Mouse (Mus musculus): Measurements from ENCODE around the gene Cab39l. TPM values are rescaled to one million over a fixed set of nuclear protein-coding genes. Genes with fewer than 3 reads are reported as not detected.
"Not testable (repeated sequence)": the region's sequence is repeated elsewhere in the genome, so short reads cannot be mapped to it uniquely, and the experiment has no call there.

Cab39l gene
- polyA plus RNA-seq (2015; fragmentation: Nextera tagmentation; extraction: Ambion mirVana): 22.7 and 25.2 TPM in 2 replicates

DNA sequence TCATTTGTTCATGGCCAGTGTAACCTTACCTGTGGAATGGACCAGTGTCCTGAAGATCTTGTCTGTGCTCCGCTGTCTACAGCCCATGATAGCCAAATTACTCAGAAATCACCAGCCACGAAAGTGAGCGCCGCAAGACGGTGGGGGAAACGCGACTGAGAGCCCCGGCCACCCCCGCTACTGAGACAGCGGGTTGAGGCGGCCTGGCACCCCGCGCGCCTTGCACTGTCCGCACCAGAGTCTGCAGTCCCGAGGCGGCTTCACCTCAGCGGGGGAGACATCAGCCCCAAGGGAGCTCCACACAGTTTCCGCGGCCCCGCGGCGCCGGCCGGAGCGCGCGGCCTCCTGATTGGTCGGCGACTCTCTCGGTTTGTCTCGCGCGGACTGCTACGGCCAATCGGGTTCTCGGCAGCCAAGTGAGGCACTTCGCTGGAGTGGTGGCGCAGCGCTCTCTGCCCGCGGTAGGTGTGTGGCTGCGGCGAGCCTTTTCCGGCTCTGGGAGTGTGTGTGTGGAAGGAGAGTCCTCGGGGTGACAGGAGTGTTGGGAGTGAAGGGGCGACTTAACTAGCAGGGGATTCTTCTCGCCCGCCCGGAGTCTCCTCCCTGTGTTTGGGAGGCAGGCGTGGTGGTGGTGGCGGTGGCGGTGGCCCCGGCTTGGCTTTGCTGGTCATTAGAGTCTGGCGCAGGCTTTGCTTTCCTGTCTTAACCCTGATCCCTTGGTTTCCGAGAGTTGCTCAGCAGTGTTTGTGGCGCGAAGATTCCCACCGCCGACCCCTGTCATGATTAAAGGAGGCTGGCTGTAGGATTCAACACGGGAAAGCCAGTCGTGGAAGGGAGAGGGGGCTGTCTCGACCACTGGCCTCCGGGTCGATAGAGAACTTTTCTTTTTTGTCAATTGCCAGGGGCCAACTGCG lies at the start of gene Cab39l, which contains the start of gene Setdb2:
Gene Cab39l (plus strand): TSS at position 415 of the 914 bp plus-strand sequence.
Gene Setdb2 (minus strand): TSS at position 327 of the 914 bp plus-strand sequence.
- ATAC-seq (ENCODE audit: extremely low read depth, insufficient number of reproducible peaks, low FRiP score, low TSS enrichment): peak; percentile 100
- H3K27ac ChIP-seq (replicated peaks): peak within 1 kb of the TSS; percentile 91
- H3K9ac ChIP-seq: peak within 1 kb of the TSS; percentile 93
- under 1% methylated on average over 65 of the region's 66 CpGs for whole genome bisulfite sequencing
- H3K4me2 ChIP-seq: peak within 1 kb of the TSS; percentile 88
- H3K9me3 ChIP-seq: no peaks in the 10 kb centered on the region
- no peaks in the 10 kb centered on the region for H3K36me3 ChIP-seq
- H3K27me3 ChIP-seq (replicated peaks): no peaks in the 10 kb centered on the region
- peaks cover 14% of the 10 kb centered on the region for H3K4me1 ChIP-seq
- peak within 1 kb of the TSS; percentile 89 for H3K4me3 ChIP-seq

GRCm38 (mm10) chr14:59395281-59395680 lies 45.5 kb upstream of the Cab39l start, which contains the start of gene Phf11c:
Phf11c (minus strand) TSS chr14:59395381.
- 0 out of 2 replicates have a peak, but pooled peaks cover 3% of the 10 kb centered on the region for H3K36me3 ChIP-seq
- WGBS: 87% methylated on average over 3 of the region's 3 CpGs
- no peaks in the 10 kb centered on the region for H3K9me3 ChIP-seq
- H3K4me3 ChIP-seq: no peak within 1 kb of the TSS
- no peak within 1 kb of the TSS for H3K27ac ChIP-seq (replicated peaks)
- ATAC-seq (ENCODE audit: extremely low read depth, insufficient number of reproducible peaks, low FRiP score, low TSS enrichment): no peak
- no peaks in the 10 kb centered on the region for H3K4me1 ChIP-seq
- no peak within 1 kb of the TSS for H3K9ac ChIP-seq
- H3K27me3 ChIP-seq (replicated peaks): no peaks in the 10 kb centered on the region
- H3K4me2 ChIP-seq: no peak within 1 kb of the TSS

DNA sequence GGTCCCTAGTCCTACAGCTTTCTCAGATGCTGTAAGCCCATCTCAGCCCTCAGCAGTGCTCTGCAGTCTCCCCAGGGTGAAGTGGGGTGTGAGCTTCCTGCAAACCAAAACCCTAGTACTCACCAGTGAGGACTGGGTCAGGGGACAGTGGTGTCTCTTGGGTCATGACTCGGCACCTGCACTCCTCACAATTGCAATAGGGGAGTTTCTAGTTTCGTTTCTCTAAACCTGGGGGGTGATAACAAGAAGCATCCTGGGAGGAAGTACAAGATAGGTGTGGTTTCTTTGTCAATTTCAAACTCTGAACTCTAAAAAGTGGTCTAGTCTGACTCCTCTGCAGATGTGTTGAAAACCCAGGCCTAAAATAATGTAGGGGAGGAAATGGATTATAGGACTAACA lies 43.8 kb upstream of the Cab39l start:
- Histone ChIP-seq H3K27ac (replicated peaks) (no peak overlapping the region), H3K9me3 (no peaks in the 10 kb centered on the region), H3K27me3 (replicated peaks) (no peaks in the 10 kb centered on the region), H3K4me3 (no peak overlapping the region), H3K4me2 (no peak overlapping the region), H3K4me1 (no peaks in the 10 kb centered on the region), H3K9ac (no peak overlapping the region), H3K36me3 (0 out of 2 replicates have a peak, but pooled peaks cover 7% of the 10 kb centered on the region)
- WGBS: 69% methylated on average over 2 of the region's 2 CpGs
- no peak for ATAC-seq (ENCODE audit: extremely low read depth, insufficient number of reproducible peaks, low FRiP score, low TSS enrichment)

DNA sequence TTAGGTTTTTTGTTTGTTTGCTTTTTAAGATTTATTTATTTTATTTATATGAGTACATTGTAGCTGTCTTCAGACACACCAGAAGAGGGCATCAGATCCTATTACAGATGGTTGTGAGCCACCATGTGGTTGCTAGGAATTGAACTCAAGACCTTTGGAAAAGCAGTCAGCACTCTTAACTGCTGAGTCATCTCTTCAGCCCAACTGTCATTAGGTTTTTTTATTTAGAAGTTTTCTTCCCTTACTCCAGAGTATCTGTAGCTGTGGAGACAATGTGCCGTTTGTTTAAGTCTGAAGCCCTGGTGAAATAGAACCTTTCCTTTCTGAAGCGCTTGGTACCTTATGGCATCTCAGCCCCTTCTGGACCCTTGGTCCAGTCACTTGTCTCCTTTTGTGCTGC lies 25.8 kb upstream of the Cab39l start:
- ATAC-seq (ENCODE audit: extremely low read depth, insufficient number of reproducible peaks, low FRiP score, low TSS enrichment); H3K9ac ChIP-seq; H3K4me3 ChIP-seq; H3K27ac ChIP-seq (replicated peaks); H3K4me1 ChIP-seq; H3K27me3 ChIP-seq (replicated peaks); H3K4me2 ChIP-seq; H3K9me3 ChIP-seq: not testable (repeated sequence)
- WGBS: 93% methylated on average over 2 of the region's 2 CpGs
- H3K36me3 ChIP-seq: peaks cover 41% of the 10 kb centered on the region

DNA sequence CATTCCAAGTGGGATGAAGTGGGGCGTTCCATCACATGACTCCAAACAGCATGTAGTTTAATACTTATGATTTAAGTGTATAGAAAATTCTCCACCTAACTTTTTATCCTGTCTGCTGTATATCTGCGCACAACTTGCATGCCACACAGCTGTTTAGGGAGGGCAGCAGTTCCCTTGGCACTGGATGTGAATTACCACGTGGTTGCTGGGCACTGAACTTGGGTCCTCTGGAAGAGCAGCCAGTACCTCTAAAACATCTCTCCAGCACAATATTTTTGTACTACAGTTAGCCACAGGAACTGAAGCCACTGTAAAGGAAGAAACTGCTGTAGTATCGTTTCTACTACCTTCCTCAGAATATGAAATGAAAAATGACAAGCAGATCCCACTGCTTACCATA lies 22.6 kb upstream of the Cab39l start:
- Histone ChIP-seq H3K4me1 (no peaks in the 10 kb centered on the region), H3K36me3 (peaks cover 34% of the 10 kb centered on the region), H3K27ac (replicated peaks) (no peak overlapping the region), H3K4me3 (no peak overlapping the region), H3K4me2 (no peak overlapping the region), H3K9me3 (no peaks in the 10 kb centered on the region), H3K27me3 (replicated peaks) (no peaks in the 10 kb centered on the region), H3K9ac (no peak overlapping the region)
- 83% methylated on average over 4 of the region's 4 CpGs for WGBS
- ATAC-seq (ENCODE audit: extremely low read depth, insufficient number of reproducible peaks, low FRiP score, low TSS enrichment): no peak

GRCm38 (mm10) chr14:59422912-59423663 lies 17.7 kb upstream of the Cab39l start:
- no peaks in the 10 kb centered on the region for H3K27me3 ChIP-seq (replicated peaks)
- WGBS: 87% methylated on average over 11 of the region's 11 CpGs
- no peak overlapping the region for H3K9ac ChIP-seq
- no peak for ATAC-seq (ENCODE audit: extremely low read depth, insufficient number of reproducible peaks, low FRiP score, low TSS enrichment)
- H3K9me3 ChIP-seq: no peaks in the 10 kb centered on the region
- H3K4me2 ChIP-seq: no peak overlapping the region
- no peak overlapping the region for H3K4me3 ChIP-seq
- no peak overlapping the region for H3K27ac ChIP-seq (replicated peaks)
- no peaks in the 10 kb centered on the region for H3K4me1 ChIP-seq
- peaks cover 7% of the 10 kb centered on the region for H3K36me3 ChIP-seq

DNA sequence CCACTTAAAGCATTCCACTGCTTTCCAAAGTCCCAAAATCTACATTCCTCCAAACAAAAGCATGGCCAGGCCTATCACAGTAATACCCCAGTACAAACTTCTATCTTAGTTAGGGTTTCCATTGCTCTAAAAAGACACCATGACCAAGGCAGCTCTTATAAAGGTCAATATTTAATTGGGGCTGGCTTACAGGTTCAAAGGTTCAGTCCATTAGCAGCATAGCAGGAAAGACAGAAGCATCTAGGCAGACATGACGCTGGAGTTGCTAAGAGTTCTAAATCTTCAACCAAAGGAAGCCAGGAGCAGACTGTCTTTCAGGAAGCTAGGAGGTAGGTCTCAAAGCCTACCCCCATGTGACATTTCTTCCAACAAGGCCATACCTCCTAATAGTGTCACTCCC lies 10.2 kb upstream of the Cab39l start:
- 89% methylated on average over 1 of the region's 1 CpGs for WGBS

GRCm38 (mm10) chr14:59433902-59434301 lies 6.9 kb upstream of the Cab39l start:
- no peak for ATAC-seq (ENCODE audit: extremely low read depth, insufficient number of reproducible peaks, low FRiP score, low TSS enrichment)
- no peak overlapping the region for H3K4me3 ChIP-seq
- H3K4me2 ChIP-seq: no peak overlapping the region
- no peak overlapping the region for H3K27ac ChIP-seq (replicated peaks)
- no peak overlapping the region for H3K9ac ChIP-seq
- no peaks in the 10 kb centered on the region for H3K9me3 ChIP-seq
- peaks cover under 1% of the 10 kb centered on the region for H3K4me1 ChIP-seq
- 51% methylated on average over 2 of the region's 2 CpGs for WGBS
- H3K27me3 ChIP-seq (replicated peaks): no peaks in the 10 kb centered on the region
- peaks cover 5% of the 10 kb centered on the region; the same call in 1 of the 2 replicates for H3K36me3 ChIP-seq

More for the DNA sequence above, 10.2 kb upstream of the Cab39l start:
- H3K4me2 ChIP-seq: no peak overlapping the region
- H3K27me3 ChIP-seq (replicated peaks): no peaks in the 10 kb centered on the region
- H3K9me3 ChIP-seq: no peaks in the 10 kb centered on the region
- ATAC-seq (ENCODE audit: extremely low read depth, insufficient number of reproducible peaks, low FRiP score, low TSS enrichment): no peak
- H3K4me3 ChIP-seq: no peak overlapping the region
- no peak overlapping the region for H3K9ac ChIP-seq
- peaks cover 8% of the 10 kb centered on the region; the same call in 1 of the 2 replicates for H3K36me3 ChIP-seq
- no peak overlapping the region for H3K27ac ChIP-seq (replicated peaks)
- H3K4me1 ChIP-seq: no peaks in the 10 kb centered on the region

- Histone ChIP-seq H3K36me3 (no peaks in the 10 kb centered on the region), H3K27me3 (replicated peaks) (no peaks in the 10 kb centered on the region), H3K4me1 (peaks cover 12% of the 10 kb centered on the region), H3K9me3 (no peaks in the 10 kb centered on the region), H3K9ac (no peak overlapping the region), H3K4me2 (no peak overlapping the region), H3K4me3 (no peak overlapping the region), H3K27ac (replicated peaks) (no peak overlapping the region)
- ATAC-seq (ENCODE audit: extremely low read depth, insufficient number of reproducible peaks, low FRiP score, low TSS enrichment): no peak
Measured at GRCm38 (mm10) chr14:59435206-59435605, 5.6 kb upstream of the Cab39l start.

DNA sequence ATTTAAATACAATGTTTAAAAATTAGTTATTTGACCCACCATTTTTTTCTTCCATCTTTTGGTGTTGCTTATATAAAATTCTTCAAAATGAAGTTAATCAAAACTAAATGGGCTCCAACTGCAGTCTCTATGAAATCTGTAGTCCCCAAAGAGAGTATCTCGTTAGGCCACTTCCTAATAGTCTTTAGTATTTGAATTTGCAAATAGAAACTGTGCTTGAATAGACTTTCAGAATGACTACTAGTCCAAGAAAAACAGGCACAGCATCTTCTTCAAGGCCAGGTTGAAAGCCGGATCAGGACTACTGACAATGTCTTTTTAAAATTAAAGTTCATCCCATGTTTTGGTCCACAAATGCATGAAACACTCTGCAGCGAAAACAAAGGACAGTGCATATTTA lies 3.4 kb upstream of the Cab39l start:
- H3K9me3 ChIP-seq: no peaks in the 10 kb centered on the region
- H3K4me2 ChIP-seq: no peak overlapping the region
- no peaks in the 10 kb centered on the region for H3K27me3 ChIP-seq (replicated peaks)
- no peak for ATAC-seq (ENCODE audit: extremely low read depth, insufficient number of reproducible peaks, low FRiP score, low TSS enrichment)
- H3K36me3 ChIP-seq: no peaks in the 10 kb centered on the region
- no peak overlapping the region for H3K27ac ChIP-seq (replicated peaks)
- peaks cover 14% of the 10 kb centered on the region for H3K4me1 ChIP-seq
- WGBS: 88% methylated on average over 3 of the region's 3 CpGs
- H3K4me3 ChIP-seq: no peak overlapping the region
- no peak overlapping the region for H3K9ac ChIP-seq

DNA sequence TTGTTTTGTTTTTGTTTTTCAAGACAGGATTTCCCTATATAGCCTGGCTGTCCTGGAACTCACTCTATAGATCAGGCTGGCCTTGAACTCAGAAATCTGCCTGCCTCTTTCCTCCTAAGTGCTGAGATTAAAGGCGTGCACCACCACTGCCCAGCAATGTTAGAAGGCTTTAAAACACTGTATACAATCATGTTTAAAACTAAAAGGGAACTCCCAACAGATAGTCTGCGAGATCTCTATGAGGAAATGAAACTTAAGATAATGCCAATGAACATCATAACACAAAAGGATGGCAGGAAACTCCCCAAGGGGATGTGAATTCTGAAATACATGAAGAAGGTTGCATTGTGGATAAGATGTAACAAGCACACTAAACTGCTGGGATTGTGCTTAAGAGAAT lies 2.3 kb upstream of the Cab39l start:
- 76% methylated on average over 2 of the region's 2 CpGs for WGBS
- no peak overlapping the region for H3K27ac ChIP-seq (replicated peaks)
- no peaks in the 10 kb centered on the region for H3K9me3 ChIP-seq
- no peak overlapping the region for H3K4me3 ChIP-seq
- peaks cover 14% of the 10 kb centered on the region for H3K4me1 ChIP-seq
- no peak overlapping the region for H3K4me2 ChIP-seq
- ATAC-seq (ENCODE audit: extremely low read depth, insufficient number of reproducible peaks, low FRiP score, low TSS enrichment): no peak
- H3K27me3 ChIP-seq (replicated peaks): no peaks in the 10 kb centered on the region
- H3K36me3 ChIP-seq: no peaks in the 10 kb centered on the region
- H3K9ac ChIP-seq: no peak overlapping the region

Data from heart, embryonic 13.5 days (tissue).